Mouse (Mus musculus) neural tube, embryonic 11.5 days (tissue): Measurements from ENCODE around the gene Rab31. TPM values are rescaled to one million over a fixed set of nuclear protein-coding genes. Genes with fewer than 3 reads are reported as not detected.

Experiments used
- ATAC-seq: fragments of 200-750 bp; cut with Nextera tagmentation; 2 replicates; pipeline ENCODE4 v1.8.0; 2017; ENCODE audit warnings: moderate number of reproducible peaks, mild to moderate bottlenecking, moderate TSS enrichment, moderate library complexity; ENCODE audit not compliant: insufficient read depth, low FRiP score, low TSS enrichment
- DNase-seq: peaks from one replicate; pipeline ENCODE4 v3.0.0-alpha.2; 2015; ENCODE audit warnings: low spot score
- H3K27ac ChIP-seq: fragments of 300-500 bp; sonication (generic); 2 replicates; pipeline ENCODE4 v1.5.1; 2014; ENCODE audit warnings: low read depth, mild to moderate bottlenecking, low read length
- H3K27me3 ChIP-seq: fragments of 300-500 bp; sonication (generic); 2 replicates; pipeline ENCODE4 v1.6.1; 2014; ENCODE audit warnings: mild to moderate bottlenecking, low read length, mixed read lengths; ENCODE audit not compliant: control insufficient read depth, insufficient read depth
- H3K36me3 ChIP-seq: fragments of 300-500 bp; sonication (generic); 2 replicates; pipeline ENCODE4 v1.6.1; 2014; ENCODE audit warnings: mild to moderate bottlenecking, low read length, moderate library complexity, mixed read lengths; ENCODE audit not compliant: control insufficient read depth, insufficient read depth
- H3K4me1 ChIP-seq: fragments of 300-500 bp; sonication (generic); 2 replicates; pipeline ENCODE4 v1.6.1; 2014; ENCODE audit warnings: low read length, mixed read lengths; ENCODE audit not compliant: control insufficient read depth, insufficient read depth
- H3K4me2 ChIP-seq: fragments of 300-500 bp; sonication (generic); 2 replicates; pipeline ENCODE4 v1.6.1; 2014; ENCODE audit warnings: low read depth, mild to moderate bottlenecking, moderate library complexity
- H3K4me3 ChIP-seq: fragments of 300-500 bp; sonication (generic); 2 replicates; pipeline ENCODE4 v1.5.1; 2014; ENCODE audit warnings: low read depth, low read length
- H3K9ac ChIP-seq: fragments of 300-500 bp; sonication (generic); 2 replicates; pipeline ENCODE4 v1.6.1; 2014; ENCODE audit warnings: mild to moderate bottlenecking, low read length
- H3K9me3 ChIP-seq: fragments of 300-500 bp; sonication (generic); 2 replicates; pipeline ENCODE4 v1.6.1; 2016; ENCODE audit warnings: low read length; ENCODE audit not compliant: control insufficient read depth
- WGBS: fragments of 180-500 bp; shearing (Covaris S2); extraction: QIAGEN DNeasy Blood & Tissue Kit; methylation state at CpG from one replicate; pipeline ENCODE4 v1.1.7; 2014; 5-methylcytosine and 5-hydroxymethylcytosine counted together
- polyA plus RNA-seq: library from polyadenylated mRNA; unstranded; fragments of >200 nt; fragmentation: Nextera tagmentation; extraction: Ambion mirVana; gene quantifications from 2 replicates; pipeline ENCODE4 v1.2.1, GENCODE M21; 2014

Rab31 gene
- polyA plus RNA-seq, 1 experiment from 2014 or later = 84.7 TPM

- H3K36me3 ChIP-seq = no peaks in the 10 kb centered on the region
- DNase-seq (no peak), ATAC-seq (no peak)
- no peak overlapping the region for H3K4me3 ChIP-seq
- H3K9me3 ChIP-seq = no peaks in the 10 kb centered on the region
- peaks cover 3% of the 10 kb centered on the region; the same call in 1 of the 2 replicates for H3K4me1 ChIP-seq
- no peak overlapping the region for H3K27ac ChIP-seq
- 42% methylated on average over 8 of the region's 8 CpGs for WGBS
- no peak overlapping the region for H3K4me2 ChIP-seq
- H3K27me3 ChIP-seq = no peaks in the 10 kb centered on the region
- no peak overlapping the region for H3K9ac ChIP-seq
Measured at GRCm38 (mm10) chr17:65725381-65725780, 47.2 kb downstream of the Rab31 start.

DNA sequence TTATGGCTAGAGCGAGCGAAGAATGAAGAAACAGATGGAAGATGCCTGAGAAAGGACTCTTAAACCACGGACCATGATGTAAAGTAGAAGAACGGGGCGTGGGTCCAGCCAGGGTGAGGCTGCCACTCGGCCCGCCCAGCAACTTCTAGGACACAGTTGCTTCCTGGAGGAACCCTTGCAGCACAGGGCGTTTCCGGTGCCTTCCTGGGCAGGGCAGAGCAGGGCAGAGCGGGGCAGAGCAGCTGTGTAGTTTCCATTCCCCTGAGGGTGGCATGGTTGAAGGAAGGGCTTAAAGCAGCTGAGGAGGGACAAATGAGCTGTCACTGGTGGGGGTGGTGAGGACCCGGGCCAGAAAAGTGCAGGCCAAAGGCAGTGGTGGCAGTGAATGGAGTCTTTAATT, 48.3 kb downstream of the Rab31 start:
- no peaks in the 10 kb centered on the region for H3K9me3 ChIP-seq
- H3K36me3 ChIP-seq = 0 out of 2 replicates have a peak, but pooled peaks cover 3% of the 10 kb centered on the region
- DNase-seq (no peak), ATAC-seq (0 out of 2 replicates have a peak, but pooled peaks have one; percentile 41)
- H3K4me1 ChIP-seq = peaks cover 3% of the 10 kb centered on the region; the same call in 1 of the 2 replicates
- H3K9ac ChIP-seq = no peak overlapping the region
- no peak overlapping the region for H3K4me3 ChIP-seq
- no peaks in the 10 kb centered on the region for H3K27me3 ChIP-seq
- H3K4me2 ChIP-seq = no peak overlapping the region
- no peak overlapping the region for H3K27ac ChIP-seq
- WGBS = 85% methylated on average over 11 of the region's 11 CpGs

DNA sequence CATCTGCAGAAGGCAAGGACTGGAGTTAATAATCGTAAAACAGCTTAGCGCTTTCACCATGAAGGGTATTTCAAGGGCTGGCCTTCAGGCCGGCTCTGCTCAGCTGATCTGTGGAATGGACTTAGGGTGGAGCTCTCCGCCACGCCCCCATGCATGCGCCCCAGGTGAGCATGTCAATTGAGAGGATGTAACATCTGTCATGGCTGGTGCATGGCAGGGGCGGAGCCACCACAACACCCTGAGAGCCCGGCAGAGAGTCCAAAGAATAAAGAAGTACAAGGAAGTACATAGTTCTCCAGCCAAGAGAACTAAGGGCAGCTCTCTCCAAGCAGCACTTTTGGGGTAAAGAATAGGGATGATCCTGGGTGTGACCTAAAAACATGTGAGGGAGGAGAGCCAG, 48.9 kb downstream of the Rab31 start:
- H3K27ac ChIP-seq = no peak overlapping the region
- no peaks in the 10 kb centered on the region for H3K27me3 ChIP-seq
- peaks cover 3% of the 10 kb centered on the region; the same call in 1 of the 2 replicates for H3K4me1 ChIP-seq
- H3K9ac ChIP-seq = no peak overlapping the region
- H3K36me3 ChIP-seq = 0 out of 2 replicates have a peak, but pooled peaks cover 3% of the 10 kb centered on the region
- DNase-seq (no peak), ATAC-seq (no peak)
- WGBS = 85% methylated on average over 8 of the region's 8 CpGs
- H3K4me2 ChIP-seq = no peak overlapping the region
- no peaks in the 10 kb centered on the region for H3K9me3 ChIP-seq
- no peak overlapping the region for H3K4me3 ChIP-seq

GRCm38 (mm10) chr17:65721330-65721729, 51.2 kb downstream of the Rab31 start:
- no peak overlapping the region for H3K4me3 ChIP-seq
- no peak overlapping the region for H3K9ac ChIP-seq
- no peak overlapping the region for H3K27ac ChIP-seq
- H3K27me3 ChIP-seq = no peaks in the 10 kb centered on the region
- ATAC-seq = no peak
- peaks cover 3% of the 10 kb centered on the region; the same call in 1 of the 2 replicates for H3K4me1 ChIP-seq
- H3K9me3 ChIP-seq = no peaks in the 10 kb centered on the region
- no peak overlapping the region for H3K4me2 ChIP-seq
- no peak for DNase-seq
- 0 out of 2 replicates have a peak, but pooled peaks cover 3% of the 10 kb centered on the region for H3K36me3 ChIP-seq

DNA sequence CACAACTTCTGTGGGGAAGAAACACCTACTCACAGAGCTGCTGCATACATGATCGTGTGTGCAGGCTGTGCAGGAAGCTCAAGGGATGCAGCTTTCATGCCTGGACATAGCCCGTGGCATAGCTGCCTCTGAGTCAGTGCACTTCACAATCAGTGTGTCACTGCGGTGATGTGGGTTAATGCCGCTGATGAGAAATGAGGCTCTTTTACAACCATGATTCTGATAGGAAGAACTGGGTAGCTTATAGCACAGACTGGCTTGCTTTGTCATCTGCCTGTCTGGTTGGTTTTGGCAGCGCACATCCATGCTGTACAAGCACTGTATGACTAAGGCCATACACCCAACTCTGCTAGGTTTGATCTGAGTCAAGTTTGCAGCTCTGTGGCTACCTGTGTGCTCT, 52.7 kb downstream of the Rab31 start:
- DNase-seq = no peak
- Histone ChIP-seq H3K36me3 (0 out of 2 replicates have a peak, but pooled peaks cover 3% of the 10 kb centered on the region), H3K27ac (no peak overlapping the region), H3K4me2 (no peak overlapping the region), H3K9ac (no peak overlapping the region), H3K4me1 (no peaks in the 10 kb centered on the region), H3K27me3 (no peaks in the 10 kb centered on the region), H3K4me3 (no peak overlapping the region), H3K9me3 (no peaks in the 10 kb centered on the region)
- WGBS = 93% methylated on average over 5 of the region's 5 CpGs
- no peak for ATAC-seq

GRCm38 (mm10) chr17:65718578-65718977, 54.0 kb downstream of the Rab31 start:
- Histone ChIP-seq H3K27me3 (no peaks in the 10 kb centered on the region), H3K9ac (no peak overlapping the region), H3K4me3 (no peak overlapping the region), H3K36me3 (0 out of 2 replicates have a peak, but pooled peaks cover 3% of the 10 kb centered on the region), H3K4me1 (no peaks in the 10 kb centered on the region), H3K9me3 (no peaks in the 10 kb centered on the region), H3K27ac (no peak overlapping the region), H3K4me2 (no peak overlapping the region)
- 88% methylated on average over 2 of the region's 2 CpGs for WGBS
- no peak for DNase-seq
- no peak for ATAC-seq

DNA sequence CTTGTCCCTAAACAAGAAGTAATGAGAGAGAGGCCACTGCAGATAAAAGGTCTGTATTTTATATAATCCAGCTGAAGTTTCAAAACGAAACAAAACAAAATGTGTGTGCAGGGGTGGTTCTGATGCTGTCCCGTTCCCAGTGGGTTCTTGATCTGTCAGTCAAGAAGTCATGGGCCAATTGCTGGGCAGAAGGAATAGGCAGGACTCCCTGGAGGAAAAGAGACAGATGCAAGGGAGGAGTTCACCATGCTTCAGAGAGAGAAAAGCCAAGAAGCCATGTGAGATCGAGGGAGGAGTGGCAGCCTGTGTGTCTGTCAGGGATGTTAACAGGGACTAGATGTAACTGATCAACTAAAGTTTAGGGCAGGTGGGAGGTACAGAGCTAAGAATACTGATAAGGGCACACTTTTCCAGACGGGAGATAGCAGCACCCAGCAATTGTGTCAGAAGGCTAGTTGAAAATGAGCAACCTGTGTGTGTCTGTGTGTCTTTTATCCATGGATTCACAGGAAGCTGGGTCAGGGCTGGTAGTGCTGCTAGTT, 54.8 kb downstream of the Rab31 start:
- H3K27ac ChIP-seq = no peak overlapping the region
- 87% methylated on average over 4 of the region's 4 CpGs for WGBS

GRCm38 (mm10) chr17:65714060-65714459, 58.5 kb downstream of the Rab31 start:
- Histone ChIP-seq H3K4me3 (no peak overlapping the region), H3K36me3 (peaks cover 2% of the 10 kb centered on the region; the same call in 1 of the 2 replicates), H3K9me3 (peaks cover 4% of the 10 kb centered on the region; the same call in 1 of the 2 replicates), H3K27ac (no peak overlapping the region), H3K4me1 (no peaks in the 10 kb centered on the region), H3K4me2 (no peak overlapping the region), H3K27me3 (no peaks in the 10 kb centered on the region), H3K9ac (no peak overlapping the region)
- ATAC-seq (no peak), DNase-seq (peak; percentile 18)
- WGBS = 78% methylated on average over 8 of the region's 8 CpGs

More for the DNA sequence above, 54.8 kb downstream of the Rab31 start:
- no peaks in the 10 kb centered on the region for H3K4me1 ChIP-seq
- no peak overlapping the region for H3K9ac ChIP-seq
- H3K4me2 ChIP-seq = no peak overlapping the region
- H3K36me3 ChIP-seq = 0 out of 2 replicates have a peak, but pooled peaks cover 3% of the 10 kb centered on the region
- DNase-seq (no peak), ATAC-seq (no peak)
- no peak overlapping the region for H3K4me3 ChIP-seq
- H3K9me3 ChIP-seq = no peaks in the 10 kb centered on the region
- H3K27me3 ChIP-seq = no peaks in the 10 kb centered on the region

GRCm38 (mm10) chr17:65712861-65713535, 59.6 kb downstream of the Rab31 start:
- H3K4me1 ChIP-seq = no peaks in the 10 kb centered on the region
- H3K36me3 ChIP-seq = peaks cover 2% of the 10 kb centered on the region; the same call in 1 of the 2 replicates
- peaks cover 4% of the 10 kb centered on the region; the same call in 1 of the 2 replicates for H3K9me3 ChIP-seq
- ATAC-seq (no peak), DNase-seq (no peak)
- no peak overlapping the region for H3K4me2 ChIP-seq
- 94% methylated on average over 13 of the region's 13 CpGs for WGBS
- H3K4me3 ChIP-seq = no peak overlapping the region
- no peaks in the 10 kb centered on the region for H3K27me3 ChIP-seq
- H3K27ac ChIP-seq = no peak overlapping the region
- no peak overlapping the region for H3K9ac ChIP-seq
